Mouse (Mus musculus) mouse embryonic stem cell (cell line): ENCODE data around the gene Rad51d.
"Not testable (repeated sequence)": the region's sequence is repeated elsewhere in the genome, so short reads cannot be mapped to it uniquely, and the experiment has no call there.

Source experiments
- in situ Hi-C, 2 experiments: fragments of 300-500 bp; cut with MboI; formaldehyde crosslinking; loops; 1 replicate in 1 of 2; 3 replicates in 1 of 2; pipeline ENCODE4 v1.14.3; 2019 to 2020; ENCODE audit warnings: low sequenced_read_pairs in 2 of 2, low pct_unique_long_range_greater_than_20kb in 1 of 2, mixed read lengths in 1 of 2; ENCODE audit not compliant: unreplicated experiment in 1 of 2

The Rad51d gene

DNA sequence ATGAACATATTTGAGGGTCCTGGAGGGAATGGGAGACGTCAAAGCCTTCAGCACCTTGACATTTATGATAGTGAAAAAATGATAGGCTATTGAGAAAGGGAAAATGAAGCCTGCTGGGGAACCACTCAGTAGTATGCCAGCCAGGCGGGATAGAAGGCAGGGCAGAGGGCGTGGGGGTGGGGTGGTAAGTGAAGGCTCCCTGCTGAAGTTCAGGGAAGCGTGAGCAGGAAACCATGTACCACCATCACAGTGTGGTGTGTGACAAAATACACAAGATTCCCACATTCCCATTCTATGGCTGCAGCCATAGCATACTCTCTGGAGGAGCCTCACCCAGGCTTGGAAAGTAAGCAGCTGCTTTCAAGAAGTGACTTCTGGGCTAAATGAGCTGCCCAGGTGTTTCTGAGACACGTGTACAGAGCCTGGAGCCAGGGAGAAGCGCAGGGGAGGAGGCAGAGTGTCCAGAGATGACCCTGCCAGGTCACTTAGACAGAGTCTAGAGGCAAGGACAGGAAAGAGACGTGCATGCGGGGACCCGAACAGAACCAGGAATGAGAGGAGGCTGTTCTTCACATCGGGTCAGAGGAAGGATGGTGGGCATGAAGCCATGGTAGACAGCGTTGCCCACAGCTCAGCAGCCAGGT, 45.5 kb downstream of the Rad51d start:
- in situ Hi-C loops = no loop called here

DNA sequence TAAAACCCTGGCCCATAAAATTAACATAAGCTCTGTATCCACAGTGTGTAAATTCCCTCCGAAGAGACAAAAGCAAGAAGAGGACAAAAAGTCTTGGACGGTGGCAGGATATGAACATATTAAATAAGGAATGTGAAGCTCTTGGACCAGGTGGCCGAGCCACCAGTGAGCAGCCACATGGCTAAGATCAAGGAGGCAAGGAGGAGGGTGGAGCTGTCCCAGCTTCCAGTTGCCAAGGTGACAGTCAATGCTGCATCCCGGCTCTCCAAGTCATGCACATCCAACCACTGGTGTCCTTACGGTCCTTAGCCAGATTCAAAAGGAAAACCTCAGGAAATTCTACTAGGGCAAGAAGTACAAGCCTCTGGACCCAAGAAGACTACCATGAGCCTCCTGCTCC, 51.9 kb downstream of the Rad51d start:
- in situ Hi-C loops = no loop called here

DNA sequence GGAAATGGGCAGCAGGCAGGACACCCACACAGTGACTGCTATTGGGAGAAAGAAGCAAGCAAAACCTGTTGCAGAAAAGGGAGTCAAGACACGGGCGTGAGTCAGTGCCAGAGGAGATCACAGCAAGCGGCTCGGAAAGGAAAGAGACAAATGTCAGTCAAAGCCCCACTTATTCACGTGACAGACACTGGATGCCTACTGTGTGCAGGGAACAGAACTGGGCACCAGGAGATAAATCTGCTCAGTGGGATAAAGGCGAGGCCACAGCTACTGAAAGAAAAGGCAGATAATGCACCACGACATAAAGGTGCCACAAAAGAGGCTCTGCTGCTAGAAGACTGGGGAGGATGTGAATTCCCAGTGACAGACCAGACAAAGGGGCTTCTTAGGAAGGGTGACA, 52.6 kb downstream of the Rad51d start:
- in situ Hi-C loops = no loop called here

DNA sequence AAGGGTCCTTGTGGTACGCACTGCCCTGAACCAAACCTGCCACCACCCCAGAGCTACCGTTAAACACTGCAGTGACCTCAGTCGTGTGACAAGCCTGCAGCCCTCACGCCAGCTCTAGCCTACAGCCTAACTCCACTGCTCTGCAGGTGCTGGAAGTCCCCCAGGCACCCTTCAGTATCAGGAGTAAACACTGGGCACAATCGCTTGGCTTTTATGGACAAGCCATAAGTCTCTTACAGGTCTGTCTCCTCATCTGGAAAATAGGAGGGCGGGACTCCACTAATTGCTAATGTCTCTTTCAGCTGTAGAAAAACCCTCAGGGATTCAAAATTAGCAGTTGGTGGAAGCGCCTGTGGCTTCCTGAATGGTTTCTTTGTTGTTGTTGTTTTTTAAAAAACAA, 53.2 kb downstream of the Rad51d start:
- in situ Hi-C loops = no loop called here

DNA sequence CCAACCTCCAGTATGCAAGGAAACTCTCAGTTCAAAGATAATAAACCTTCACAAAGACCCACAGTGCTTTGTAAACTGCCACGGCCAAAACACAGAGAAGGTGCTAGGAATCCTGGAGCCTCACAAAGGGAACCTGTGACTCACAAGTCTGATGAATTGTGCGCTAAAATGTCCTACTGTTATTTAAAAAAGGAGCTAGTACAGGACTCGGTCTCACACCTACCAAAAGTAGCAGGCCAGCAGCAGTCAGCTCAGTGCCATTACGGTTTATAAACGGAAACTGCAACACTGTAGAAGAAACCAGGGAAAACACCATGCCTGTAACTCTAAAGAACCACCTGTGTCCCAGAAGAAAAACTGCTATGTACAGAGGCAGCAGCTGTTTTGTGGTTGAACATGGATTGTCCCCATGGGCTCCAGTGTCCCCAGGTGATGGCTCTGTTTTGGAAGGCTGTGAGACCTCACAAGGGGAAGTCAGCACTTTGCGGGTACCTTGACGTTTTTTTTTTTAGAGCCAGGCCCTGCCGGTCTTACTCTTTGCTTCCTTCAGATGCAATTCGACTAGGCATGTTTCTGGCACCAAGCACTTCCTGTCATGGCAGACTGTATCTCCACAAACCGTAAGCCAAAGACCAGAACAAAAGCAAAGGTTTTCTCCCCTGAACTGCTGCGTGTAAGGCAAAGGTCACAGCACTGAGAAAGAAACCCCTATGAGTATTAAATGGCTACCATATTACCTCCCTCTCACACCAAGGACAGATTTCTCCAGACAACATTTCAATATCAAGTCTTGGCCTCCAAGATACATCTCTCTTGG, 54.6 kb downstream of the Rad51d start:
- in situ Hi-C loops = no loop called here

DNA sequence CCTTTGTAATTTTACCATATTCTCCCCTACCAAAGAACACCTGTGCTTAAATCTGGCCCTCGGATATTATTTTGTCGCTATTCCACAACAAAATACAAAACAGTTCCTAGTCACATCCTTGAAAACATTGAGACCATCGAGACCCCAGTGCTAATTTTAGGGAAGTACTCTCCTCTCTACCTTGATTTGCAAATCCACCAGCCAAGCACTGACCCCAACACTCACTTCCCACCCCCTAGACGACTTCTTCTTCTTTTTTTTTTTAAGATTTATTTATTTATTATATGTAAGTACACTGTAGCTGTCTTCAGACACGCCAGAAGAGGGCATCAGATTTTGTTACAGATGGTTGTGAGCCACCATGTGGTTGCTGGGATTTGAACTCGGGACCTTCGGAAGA, 56.1 kb downstream of the Rad51d start:
- in situ Hi-C loops = not testable (repeated sequence)

DNA sequence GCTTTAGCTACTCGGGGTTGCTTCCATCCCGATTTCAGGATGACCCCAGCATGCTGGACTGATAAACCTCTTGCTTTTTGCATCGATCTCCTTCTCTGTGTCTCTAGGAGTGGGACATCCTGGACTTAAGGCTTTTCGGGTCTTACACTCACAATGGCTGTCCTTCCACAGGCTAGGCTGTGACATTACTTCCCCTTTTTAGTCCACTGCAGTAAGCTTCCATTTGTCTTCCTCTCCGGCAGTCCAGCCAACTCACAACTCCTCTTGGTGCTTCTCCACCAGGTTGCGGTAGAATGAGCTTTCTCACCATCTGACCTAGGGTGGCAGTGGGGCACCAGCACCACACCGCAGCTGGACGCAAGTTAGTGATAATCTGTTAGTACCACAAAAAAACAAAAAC, 56.5 kb downstream of the Rad51d start:
- in situ Hi-C loops = no loop called here

DNA sequence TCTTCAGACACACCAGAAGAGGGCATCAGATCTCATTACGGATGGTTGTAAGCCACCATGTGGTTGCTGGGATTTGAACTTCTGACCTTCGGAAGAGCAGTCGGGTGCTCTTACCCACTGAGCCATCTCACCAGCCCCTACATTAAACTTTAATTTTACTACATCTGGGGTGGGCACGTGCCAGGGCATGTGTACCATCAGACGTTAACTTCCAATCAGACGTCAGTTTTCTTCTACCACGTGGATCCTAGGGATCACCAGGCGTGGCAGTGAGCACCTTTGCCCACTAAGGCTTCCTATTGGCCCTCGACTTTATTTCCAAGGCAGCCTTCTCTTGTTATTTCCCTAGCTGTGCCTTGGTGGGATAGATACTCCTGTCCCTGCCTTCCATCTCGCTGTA, 58.0 kb downstream of the Rad51d start:
- in situ Hi-C loops = not testable (repeated sequence)

DNA sequence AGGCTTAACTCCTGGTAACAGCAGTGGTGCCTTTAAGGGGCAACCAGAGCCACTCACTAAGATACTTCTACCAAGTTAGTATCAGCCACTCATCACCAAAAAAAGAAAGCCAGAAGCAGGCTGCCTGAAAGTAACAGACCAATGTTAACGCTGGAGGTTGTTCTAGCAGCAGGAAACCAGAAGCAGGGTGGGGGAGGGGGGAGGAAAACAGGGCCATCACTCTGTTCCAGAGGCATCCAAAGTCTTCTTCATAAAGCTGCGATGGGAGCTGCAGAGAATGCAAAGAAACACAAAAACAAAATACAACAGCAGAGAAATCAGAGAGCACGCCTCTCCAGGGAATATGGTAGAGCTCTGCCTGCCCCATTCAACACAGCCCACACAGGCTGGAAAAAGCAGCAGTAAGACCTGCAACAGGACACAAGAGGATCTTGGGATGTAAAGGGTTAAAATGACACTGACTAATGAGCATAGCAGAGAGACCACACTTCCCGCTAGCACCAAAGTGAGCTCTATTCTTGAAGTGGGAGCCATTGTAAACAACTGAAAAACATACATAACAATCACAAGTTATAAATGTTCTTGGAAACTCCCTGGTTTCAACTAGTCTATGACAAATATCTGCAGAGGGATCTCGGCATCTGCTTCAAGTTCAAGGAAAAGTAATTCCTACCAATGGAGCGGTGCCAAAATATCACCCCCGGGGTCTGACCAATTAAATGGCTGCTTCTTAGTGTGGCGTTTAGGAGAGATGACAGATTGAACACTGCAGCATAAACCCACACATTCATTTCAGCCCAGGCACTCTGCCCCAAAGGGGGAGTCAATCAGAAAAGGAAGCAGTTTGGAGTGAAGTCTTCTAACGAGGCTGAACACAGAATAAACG, 59.2 kb downstream of the Rad51d start:
- in situ Hi-C loops = no loop called here

DNA sequence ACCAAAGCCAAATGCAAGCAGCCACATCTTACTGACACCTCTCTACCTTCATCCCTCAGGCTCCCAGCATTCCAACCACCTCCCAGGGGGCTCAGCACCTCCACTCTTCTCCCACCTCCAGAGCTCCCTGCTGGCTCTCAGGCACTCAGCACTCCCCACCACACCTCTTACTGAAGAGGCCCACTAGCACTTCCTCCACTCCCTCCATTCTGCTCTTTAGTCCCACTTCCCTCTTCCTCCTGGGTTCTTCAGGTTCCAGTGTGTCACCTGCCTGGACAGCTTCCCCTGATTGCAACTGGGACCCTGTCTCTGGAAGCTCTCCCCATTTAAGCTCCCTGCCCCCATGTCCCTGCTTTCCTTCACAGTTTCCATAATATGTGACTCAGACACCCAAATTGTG, 63.6 kb downstream of the Rad51d start:
- in situ Hi-C loops = no loop called here
